Mouse (Mus musculus) B cell, adult 2 months (primary cell): ENCODE data around the gene Pdhb.
A peak's percentile ranks its signal among the peaks of the same experiment; 100 is the strongest.
"Not testable (repeated sequence)": the region's sequence is repeated elsewhere in the genome, so short reads cannot be mapped to it uniquely, and the experiment has no call there.

ENCODE experiments used
- DNase-seq, 2 experiments: peaks; one replicate each; pipeline ENCODE4 v3.0.0; 2022

The Pdhb gene

DNA sequence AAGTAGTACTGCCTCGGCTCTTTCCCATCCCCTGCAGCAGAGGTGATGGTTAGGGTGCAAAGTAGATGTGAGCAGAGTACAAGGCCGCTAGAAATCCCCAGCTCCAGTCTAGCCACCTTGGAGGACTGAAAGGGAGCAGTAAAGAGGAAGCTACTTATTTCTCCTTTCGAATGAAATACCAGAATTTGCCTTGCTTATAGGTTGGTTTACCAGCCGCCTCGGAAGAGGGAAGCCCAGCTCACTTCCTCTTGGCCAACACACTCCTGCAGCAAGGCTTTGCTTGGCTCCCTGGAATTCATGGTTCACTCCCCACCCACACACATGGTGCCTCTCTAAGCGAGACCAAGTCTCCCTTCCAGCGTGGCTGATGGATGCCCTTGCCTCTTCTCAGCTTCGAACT lies 40.0 kb downstream of the Pdhb start:
- DNase-seq = peak; percentile 39 to 40

GRCm38 (mm10) chr14:8127971-8128370 lies 44.9 kb downstream of the Pdhb start:
- peak; percentile 66 to 72 for DNase-seq

GRCm38 (mm10) chr14:8124046-8124881 lies 48.6 kb downstream of the Pdhb start:
- no peak for DNase-seq

DNA sequence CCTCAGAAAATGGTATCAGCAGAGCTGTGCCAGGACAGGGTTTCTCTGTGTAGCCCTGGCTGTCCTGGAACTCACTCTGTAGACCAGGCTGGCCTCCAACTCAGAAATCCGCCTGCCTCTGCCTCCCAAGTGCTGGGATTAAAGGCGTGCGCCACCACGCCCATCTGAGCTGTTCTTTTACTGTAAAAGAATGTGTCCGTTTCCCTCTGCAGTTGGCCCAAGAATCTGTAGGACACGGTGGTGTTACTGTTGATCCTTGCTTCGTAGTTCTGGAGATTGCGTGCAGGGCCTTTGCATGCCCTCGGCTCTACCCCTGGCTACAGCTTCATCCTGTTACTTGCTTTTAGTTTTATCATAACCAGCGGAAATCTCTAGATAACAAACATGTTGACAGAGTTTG lies 49.2 kb downstream of the Pdhb start:
- DNase-seq = not testable (repeated sequence)

DNA sequence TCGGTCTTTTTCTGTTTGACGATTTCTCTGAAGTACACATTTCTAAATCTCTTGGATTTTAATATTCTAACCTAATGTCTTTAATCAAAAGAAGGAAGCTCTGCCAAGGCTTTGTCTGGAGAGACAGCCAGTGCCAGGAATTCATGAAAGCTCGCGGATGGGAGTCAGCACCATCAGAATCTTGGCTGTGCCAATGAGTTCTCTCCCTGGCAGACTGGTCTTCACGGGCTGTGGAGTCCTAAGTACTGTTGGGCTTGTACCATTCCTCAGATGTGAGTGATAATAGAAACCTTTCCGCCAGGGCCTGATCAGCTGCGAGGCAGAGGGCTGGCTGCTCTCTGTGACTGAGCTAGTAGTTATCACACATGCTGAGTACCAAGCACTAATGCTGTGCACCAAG lies 49.7 kb downstream of the Pdhb start:
- no peak for DNase-seq

GRCm38 (mm10) chr14:8119904-8120303 lies 52.9 kb downstream of the Pdhb start:
- DNase-seq = no peak

DNA sequence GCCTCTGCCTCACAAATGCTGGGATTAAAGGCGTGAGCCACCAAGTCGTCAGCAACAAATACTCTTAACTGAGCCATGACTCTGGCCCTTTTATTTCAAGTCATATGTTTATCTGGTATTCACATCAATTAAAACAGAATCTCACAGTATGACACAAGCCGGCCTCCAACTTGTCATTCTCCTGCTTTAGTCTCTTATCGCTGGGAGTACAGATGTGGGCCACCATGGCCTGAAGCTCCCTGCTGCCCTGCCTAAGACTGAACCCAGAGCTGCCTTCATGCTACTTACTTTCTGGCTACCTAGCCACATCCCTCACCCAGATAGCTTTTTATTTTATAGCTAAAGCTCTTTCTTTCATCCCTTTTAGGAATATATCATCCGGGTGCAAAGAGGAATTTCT lies 53.4 kb downstream of the Pdhb start:
- no peak for DNase-seq

- DNase-seq = no peak
Observed at GRCm38 (mm10) chr14:8117371-8117770, 55.5 kb downstream of the Pdhb start.
